Mouse (Mus musculus) stomach, embryonic 14.5 days (tissue): ENCODE measurements around the gene Ccr4. TPM values are rescaled to one million over a fixed set of nuclear protein-coding genes. Genes with fewer than 3 reads are reported as not detected.
A peak's percentile ranks its signal among the peaks of the same experiment; 100 is the strongest.
"Not testable (repeated sequence)": the region's sequence is repeated elsewhere in the genome, so short reads cannot be mapped to it uniquely, and the experiment has no call there.

Source experiments
- ATAC-seq: fragments of 200-750 bp; cut with Nextera tagmentation; 2 replicates; pipeline ENCODE4 v1.8.0; 2017; ENCODE audit warnings: low read depth, moderate TSS enrichment; ENCODE audit not compliant: insufficient number of reproducible peaks, insufficient read depth, low FRiP score
- H3K27ac ChIP-seq: fragments of 300-500 bp; sonication (generic); 2 replicates; pipeline ENCODE4 v1.5.1; 2014; ENCODE audit warnings: mild to moderate bottlenecking, low read length, moderate library complexity, mixed read lengths
- H3K27me3 ChIP-seq: fragments of 300-500 bp; sonication (generic); 2 replicates; pipeline ENCODE4 v1.6.1; 2014; ENCODE audit warnings: low read length, control low read depth, mixed read lengths; ENCODE audit not compliant: control insufficient read depth, insufficient read depth
- H3K36me3 ChIP-seq: fragments of 300-500 bp; sonication (generic); 2 replicates; pipeline ENCODE4 v1.6.1; 2014; ENCODE audit warnings: mild to moderate bottlenecking, control low read depth, low read length, moderate library complexity, mixed read lengths; ENCODE audit not compliant: control insufficient read depth, insufficient read depth
- H3K4me1 ChIP-seq: fragments of 300-500 bp; sonication (generic); 2 replicates; pipeline ENCODE4 v1.6.1; 2014; ENCODE audit warnings: low read length, control low read depth, mixed read lengths; ENCODE audit not compliant: control insufficient read depth, insufficient read depth
- H3K4me2 ChIP-seq: fragments of 300-500 bp; sonication (generic); replicated peaks from 2 replicates; pipeline ENCODE4 v1.6.1; 2014; ENCODE audit warnings: low read depth, low read length, control low read depth
- H3K4me3 ChIP-seq: fragments of 300-500 bp; sonication (generic); 2 replicates; pipeline ENCODE4 v1.5.1; 2014; ENCODE audit warnings: low read depth, low read length, control low read depth
- H3K9ac ChIP-seq: fragments of 300-500 bp; sonication (generic); replicated peaks from 2 replicates; pipeline ENCODE4 v1.6.1; 2014; ENCODE audit warnings: low read depth, mild to moderate bottlenecking, control low read depth, low read length, moderate library complexity, mixed read lengths
- H3K9me3 ChIP-seq: fragments of 300-500 bp; sonication (generic); 2 replicates; pipeline ENCODE4 v1.6.1; 2016; ENCODE audit warnings: low read depth, low read length, control low read depth; ENCODE audit not compliant: control insufficient read depth
- WGBS: fragments of 180-500 bp; shearing (Covaris S2); extraction: QIAGEN DNeasy Blood & Tissue Kit; methylation state at CpG from one replicate; pipeline ENCODE4 v1.1.7; 2014; 5-methylcytosine and 5-hydroxymethylcytosine counted together
- polyA plus RNA-seq: library from polyadenylated mRNA; unstranded; fragments of >200 nt; fragmentation: Nextera tagmentation; extraction: Ambion mirVana; gene quantifications from 2 replicates; pipeline ENCODE4 v1.2.1, GENCODE M21; 2014

The Ccr4 gene
- polyA plus RNA-seq, 1 experiment from 2014 or later = not detected

- Histone ChIP-seq H3K27me3 (no peaks in the 10 kb centered on the region), H3K27ac (0 out of 2 replicates have a peak overlapping the region, but pooled peaks have one; percentile 7), H3K9ac (no peak overlapping the region; the same call in 1 of the 2 replicates), H3K4me2 (no peak overlapping the region; the same call in 1 of the 2 replicates), H3K36me3 (no peaks in the 10 kb centered on the region), H3K9me3 (no peaks in the 10 kb centered on the region), H3K4me3 (no peak overlapping the region), H3K4me1 (peaks cover 23% of the 10 kb centered on the region)
- peak; percentile 70 for ATAC-seq
- WGBS = 19% methylated on average over 17 of the region's 17 CpGs
These were observed 23.4 kb upstream of the Ccr4 start for GRCm38 (mm10) chr9:114527992-114528679.

- no peak overlapping the region for H3K9ac ChIP-seq
- ATAC-seq = no peak; the same call in 1 of the 2 replicates
These were observed 22.4 kb upstream of the Ccr4 start for GRCm38 (mm10) chr9:114527085-114527484.

GRCm38 (mm10) chr9:114526581-114526980 lies 21.9 kb upstream of the Ccr4 start:
- Histone ChIP-seq H3K36me3 (no peaks in the 10 kb centered on the region), H3K4me2 (peak overlapping the region; percentile 22), H3K27me3 (no peaks in the 10 kb centered on the region), H3K27ac (peak overlapping the region; percentile 29; the same call in 1 of the 2 replicates), H3K4me1 (peaks cover 23% of the 10 kb centered on the region), H3K9me3 (no peaks in the 10 kb centered on the region), H3K4me3 (no peak overlapping the region), H3K9ac (no peak overlapping the region)
- ATAC-seq = no peak
- WGBS = 14% methylated on average over 8 of the region's 8 CpGs

More at GRCm38 (mm10) chr9:114527085-114527484, 22.4 kb upstream of the Ccr4 start:
- Histone ChIP-seq H3K9me3 (no peaks in the 10 kb centered on the region), H3K36me3 (no peaks in the 10 kb centered on the region), H3K4me1 (peaks cover 23% of the 10 kb centered on the region), H3K4me3 (no peak overlapping the region), H3K27me3 (no peaks in the 10 kb centered on the region), H3K4me2 (peak overlapping the region; percentile 22), H3K27ac (peak overlapping the region; percentile 29; the same call in 1 of the 2 replicates)
- WGBS = 8% methylated on average over 16 of the region's 16 CpGs

- Histone ChIP-seq H3K9ac (no peak overlapping the region), H3K36me3 (no peaks in the 10 kb centered on the region), H3K27me3 (no peaks in the 10 kb centered on the region), H3K4me3 (no peak overlapping the region), H3K4me2 (no peak overlapping the region), H3K27ac (no peak overlapping the region), H3K9me3 (no peaks in the 10 kb centered on the region), H3K4me1 (peaks cover 19% of the 10 kb centered on the region)
- 8% methylated on average over 8 of the region's 8 CpGs for WGBS
- ATAC-seq = no peak
These were observed 21.2 kb upstream of the Ccr4 start for GRCm38 (mm10) chr9:114525891-114526290.

GRCm38 (mm10) chr9:114525073-114525633 lies 20.4 kb upstream of the Ccr4 start:
- 87% methylated on average over 14 of the region's 15 CpGs for WGBS
- no peak overlapping the region for H3K27ac ChIP-seq
- no peak overlapping the region for H3K4me2 ChIP-seq
- H3K27me3 ChIP-seq = no peaks in the 10 kb centered on the region
- H3K4me3 ChIP-seq = no peak overlapping the region
- no peaks in the 10 kb centered on the region for H3K9me3 ChIP-seq
- H3K9ac ChIP-seq = no peak overlapping the region
- ATAC-seq = no peak
- H3K36me3 ChIP-seq = no peaks in the 10 kb centered on the region
- peaks cover 19% of the 10 kb centered on the region for H3K4me1 ChIP-seq

GRCm38 (mm10) chr9:114522501-114522900 lies 17.8 kb upstream of the Ccr4 start:
- no peak overlapping the region for H3K27ac ChIP-seq

GRCm38 (mm10) chr9:114522041-114522440 lies 17.3 kb upstream of the Ccr4 start:
- WGBS = 54% methylated on average over 5 of the region's 5 CpGs
- no peaks in the 10 kb centered on the region for H3K36me3 ChIP-seq

More at GRCm38 (mm10) chr9:114522501-114522900, 17.8 kb upstream of the Ccr4 start:
- ATAC-seq = no peak
- Histone ChIP-seq H3K4me1 (peaks cover 15% of the 10 kb centered on the region), H3K9me3 (no peaks in the 10 kb centered on the region), H3K27me3 (no peaks in the 10 kb centered on the region), H3K36me3 (no peaks in the 10 kb centered on the region), H3K4me2 (no peak overlapping the region), H3K9ac (no peak overlapping the region), H3K4me3 (no peak overlapping the region)
- 87% methylated on average over 9 of the region's 9 CpGs for WGBS

GRCm38 (mm10) chr9:114520529-114520928 lies 15.8 kb upstream of the Ccr4 start:
- not testable (repeated sequence) for ATAC-seq, H3K27ac ChIP-seq, H3K4me1 ChIP-seq

More at GRCm38 (mm10) chr9:114522041-114522440, 17.3 kb upstream of the Ccr4 start:
- ATAC-seq = no peak
- no peaks in the 10 kb centered on the region for H3K27me3 ChIP-seq
- H3K4me2 ChIP-seq = no peak overlapping the region
- no peak overlapping the region for H3K9ac ChIP-seq
- H3K9me3 ChIP-seq = no peaks in the 10 kb centered on the region
- peaks cover 15% of the 10 kb centered on the region for H3K4me1 ChIP-seq
- H3K4me3 ChIP-seq = no peak overlapping the region
- no peak overlapping the region for H3K27ac ChIP-seq

More at GRCm38 (mm10) chr9:114520529-114520928, 15.8 kb upstream of the Ccr4 start:
- not testable (repeated sequence) for H3K9ac ChIP-seq, H3K4me3 ChIP-seq, H3K27me3 ChIP-seq, H3K9me3 ChIP-seq, H3K4me2 ChIP-seq, H3K36me3 ChIP-seq
- WGBS = 59% methylated on average over 4 of the region's 4 CpGs
